Mouse (Mus musculus): Measurements from ENCODE around the gene Dgkd. TPM values are rescaled to one million over a fixed set of nuclear protein-coding genes. Genes with fewer than 3 reads are reported as not detected.

Dgkd gene
- polyA plus RNA-seq (2015; fragmentation: Nextera tagmentation; extraction: Ambion mirVana): 11.5 and 15.1 TPM in 2 replicates

DNA sequence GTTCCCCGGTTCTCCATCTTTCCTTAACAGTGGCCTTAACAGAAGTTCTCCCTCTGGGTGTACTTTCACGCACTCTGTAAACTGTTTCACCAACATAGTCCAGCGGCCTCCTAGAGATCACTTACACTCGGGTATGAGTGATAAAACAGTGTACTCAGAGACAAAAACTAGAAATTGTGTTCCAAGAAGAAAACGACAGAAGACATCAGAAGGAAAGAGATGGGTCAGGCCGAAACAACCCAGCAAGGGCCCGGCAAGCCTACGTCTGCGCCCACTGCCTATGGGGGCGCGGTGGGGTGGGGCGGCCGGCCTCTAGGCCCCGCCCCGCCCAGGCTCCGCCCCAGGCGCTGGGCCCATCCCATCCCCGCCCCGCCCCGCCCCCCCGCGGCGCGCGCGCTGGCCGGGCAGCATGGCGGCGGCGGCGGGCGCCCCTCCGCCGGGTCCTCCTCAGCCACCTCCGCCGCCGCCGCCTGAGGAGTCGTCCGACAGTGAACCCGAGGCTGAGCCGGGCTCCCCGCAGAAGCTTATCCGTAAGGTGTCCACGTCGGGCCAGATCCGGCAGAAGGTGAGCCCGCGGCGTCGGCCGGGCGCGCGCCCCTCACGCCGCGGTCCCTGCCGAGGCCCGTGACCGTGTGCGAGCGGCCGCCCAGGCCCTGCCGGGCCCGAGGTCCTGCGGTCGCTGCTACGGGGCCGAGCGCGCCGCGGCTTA lies at the start of gene Dgkd:
Gene Dgkd (plus strand): TSS at position 396 of the 709 bp plus-strand sequence.

DNA sequence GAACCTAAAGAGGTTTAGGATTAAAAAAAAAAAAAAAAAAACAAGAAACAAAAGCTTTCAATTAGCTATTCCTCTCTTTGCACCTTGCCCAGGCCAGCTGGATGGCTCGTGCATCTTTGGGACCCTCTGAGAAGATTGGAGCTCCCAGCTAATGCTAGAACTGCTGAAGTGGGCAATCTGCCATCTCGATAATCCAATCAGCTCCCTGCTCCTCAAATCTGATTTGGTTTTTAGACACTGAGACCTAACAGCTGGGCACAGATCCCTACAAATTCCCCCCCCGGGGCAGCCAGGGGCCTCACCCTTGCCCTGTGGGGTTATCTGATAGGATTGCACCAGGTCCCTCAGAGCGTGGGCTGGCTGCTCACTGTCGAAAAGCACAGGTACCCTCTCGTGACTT lies 49.5 kb upstream of the Dgkd start, which contains the start of gene Sag:
Gene Sag (plus strand): TSS at position 105 of the 400 bp plus-strand sequence.

Other genes with a start within 250 kb of the Dgkd start
- gene Inpp5d, start 233.0 kb upstream of the Dgkd start, polyA plus RNA-seq (2015; fragmentation: Nextera tagmentation; extraction: Ambion mirVana): 1.8 and 7.4 TPM in 2 replicates
- gene Atg16l1, start 97.4 kb upstream of the Dgkd start, polyA plus RNA-seq (2015; fragmentation: Nextera tagmentation; extraction: Ambion mirVana): 20.3 and 21.1 TPM in 2 replicates
- 3.5 TPM in 2 replicates for gene Sag, start 49.6 kb upstream of the Dgkd start, polyA plus RNA-seq (2015; fragmentation: Nextera tagmentation; extraction: Ambion mirVana)
- 12.0 and 21.3 TPM in 2 replicates for gene Usp40, start 155.3 kb downstream of the Dgkd start, polyA plus RNA-seq (2015; fragmentation: Nextera tagmentation; extraction: Ambion mirVana)
- gene Ugt1a10, start 202.1 kb downstream of the Dgkd start, polyA plus RNA-seq (2015; fragmentation: Nextera tagmentation; extraction: Ambion mirVana): not detected in 2 replicates
- gene Ugt1a9, start 217.5 kb downstream of the Dgkd start, polyA plus RNA-seq (2015; fragmentation: Nextera tagmentation; extraction: Ambion mirVana): 0.55 TPM in 1 of 2 replicates, not detected in the other
- gene Ugt1a8, start 234.5 kb downstream of the Dgkd start, polyA plus RNA-seq (2015; fragmentation: Nextera tagmentation; extraction: Ambion mirVana): not detected in 2 replicates
- 5.8 and 6.3 TPM in 2 replicates for gene Ugt1a7c, start 241.8 kb downstream of the Dgkd start, polyA plus RNA-seq (2015; fragmentation: Nextera tagmentation; extraction: Ambion mirVana)
- gene Ugt1a6b, start 250.0 kb downstream of the Dgkd start, polyA plus RNA-seq (2015; fragmentation: Nextera tagmentation; extraction: Ambion mirVana): 0.84 and 1.2 TPM in 2 replicates